Mouse (Mus musculus) urinary bladder, postnatal 36 days (tissue): ENCODE measurements around the gene Bhlhe23.

Experiments
- DNase-seq, 2 experiments: peaks; one replicate each; pipeline ENCODE4 v3.0.0; 2022; ENCODE audit warnings: low spot score in 2 of 2, mixed read lengths in 1 of 2

The Bhlhe23 gene

GRCm38 (mm10) chr2:180725414-180725778, 51.3 kb downstream of the Bhlhe23 start:
- no peak for DNase-seq

DNA sequence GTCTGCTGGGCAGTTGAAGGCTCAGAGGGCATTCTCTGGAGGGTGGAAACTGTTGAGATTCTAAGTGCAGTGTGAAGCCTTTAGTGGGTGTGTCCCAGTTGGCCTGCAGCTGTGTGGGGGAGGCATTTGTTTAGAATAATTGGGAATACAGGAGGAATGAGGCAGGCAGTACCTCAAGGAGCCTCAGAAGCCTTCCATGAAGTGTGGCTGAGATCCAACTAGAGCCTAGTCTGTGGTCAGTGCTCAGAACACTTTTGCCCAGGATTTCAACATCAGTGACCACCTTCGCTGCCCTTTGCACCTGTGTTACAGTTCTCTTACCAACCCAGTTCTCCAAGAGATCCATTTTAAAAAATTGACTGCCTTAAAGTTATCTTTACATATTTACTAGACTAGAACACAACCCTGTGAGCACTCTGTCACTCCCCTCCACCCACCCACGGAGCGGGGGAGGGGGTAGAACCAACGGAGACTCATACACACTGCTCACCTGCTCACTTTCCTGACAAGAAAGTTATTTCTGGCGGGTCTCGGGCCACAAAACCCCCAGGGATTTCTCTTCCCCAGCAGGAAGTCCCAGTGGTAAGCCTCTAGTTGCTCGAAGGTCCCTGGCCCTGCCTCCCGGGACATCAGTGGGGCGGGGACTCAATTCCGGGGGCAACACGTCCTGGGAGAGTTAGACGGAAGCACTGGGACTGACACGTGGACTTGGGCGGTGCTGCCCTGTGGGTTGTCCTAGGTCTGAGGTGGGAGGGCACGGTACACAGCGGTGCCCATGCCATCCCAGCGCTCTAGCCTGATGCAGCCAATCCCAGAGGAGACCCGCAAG, 51.9 kb downstream of the Bhlhe23 start, which contains the start of gene Slc17a9:
Gene Slc17a9 (plus strand): TSS at position 679 of the 829 bp plus-strand sequence.
- peak; percentile 42 to 62 for DNase-seq
